Mouse (Mus musculus) naive thymus-derived CD4-positive, alpha-beta T cell, adult 5 months (primary cell): ENCODE data around the gene Fcrl6. TPM values are rescaled to one million over a fixed set of nuclear protein-coding genes. Genes with fewer than 3 reads are reported as not detected.

ENCODE experiments used
- polyA plus RNA-seq: library from polyadenylated mRNA; unstranded; fragments of 100-300 nt; shearing (Covaris generic); gene quantifications from one replicate; pipeline ENCODE4 v1.2.1, GENCODE M21; 2017

Fcrl6 gene
- polyA plus RNA-seq, result not detected

GRCm38 (mm10) chr1:172602326-172602725 is at the start of gene Fcrl6:
TSS of gene Fcrl6 (minus strand) at chr1:172602551.

GRCm38 (mm10) chr1:172632451-172633326 is 30.3 kb upstream of the Fcrl6 start, which contains the start of gene Dusp23:
TSS of gene Dusp23 (minus strand) at chr1:172632962.

GRCm38 (mm10) chr1:172590385-172590784 is 12.0 kb downstream of the Fcrl6 start, which contains the start of gene Slamf8:
TSS of gene Slamf8 (minus strand) at chr1:172590568.

GRCm38 (mm10) chr1:172555638-172556037 is 46.7 kb downstream of the Fcrl6 start, which contains the start of gene Vsig8:
TSS of gene Vsig8 (plus strand) at chr1:172555938.

Other genes with a start within 250 kb of the Fcrl6 start
- gene Pigm, start 226.0 kb downstream of the Fcrl6 start, polyA plus RNA-seq, result 8.2 TPM
- not detected for gene Slamf9, start 127.2 kb downstream of the Fcrl6 start, polyA plus RNA-seq
- 0.90 TPM for gene Igsf9, start 120.8 kb downstream of the Fcrl6 start, polyA plus RNA-seq
- 280 TPM for gene Tagln2, start 102.5 kb downstream of the Fcrl6 start, polyA plus RNA-seq
- gene Cfap45, start 81.8 kb downstream of the Fcrl6 start, polyA plus RNA-seq, result 0.55 TPM
- gene Vsig8, start 46.6 kb downstream of the Fcrl6 start, polyA plus RNA-seq, result not detected
- not detected for gene Slamf8, start 12.0 kb downstream of the Fcrl6 start, polyA plus RNA-seq
- gene Dusp23, start 30.4 kb upstream of the Fcrl6 start, polyA plus RNA-seq, result 2.0 TPM
- not detected for gene Crp, start 95.5 kb upstream of the Fcrl6 start, polyA plus RNA-seq